Mouse (Mus musculus): ENCODE measurements around the gene BC052040.

DNA sequence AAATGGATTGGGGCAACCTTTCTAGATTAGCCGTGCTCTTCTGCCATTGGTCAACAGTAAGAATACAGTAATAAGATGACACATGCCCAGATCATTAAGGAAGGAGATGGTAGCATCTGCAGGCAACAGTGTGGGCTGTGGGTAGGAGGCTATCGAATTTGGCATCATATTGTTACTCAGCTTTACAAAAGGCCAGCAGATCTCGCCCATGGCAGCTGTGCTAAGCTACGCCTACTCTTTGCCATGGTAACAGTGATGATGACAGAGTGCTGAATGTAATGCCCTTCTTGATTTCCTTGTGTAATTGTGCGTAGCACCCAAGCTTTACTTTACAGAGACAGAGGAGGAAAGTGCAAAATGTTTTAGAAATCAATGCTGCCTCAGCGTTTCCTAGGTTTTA, 106.8 kb downstream of the BC052040 start:
- TF ChIP-seq GATA1 (IDR thresholded peaks at IDR 0.05; ENCODE audit: borderline replicate concordance, low read length) (no peak), FLI1 (IDR thresholded peaks at IDR 0.05; ENCODE audit: low read length) (no peak)

Measured in megakaryocyte, embryonic 14.5 days (primary cell).